Mouse (Mus musculus) heart, embryonic 16.5 days (tissue): ENCODE results near the gene Kdm4a. TPM values are rescaled to one million over a fixed set of nuclear protein-coding genes. Genes with fewer than 3 reads are reported as not detected.

ENCODE experiments used
- ATAC-seq: fragments of 200-750 bp; cut with Nextera tagmentation; replicated peaks from 2 replicates; pipeline ENCODE4 v1.8.0; 2017; ENCODE audit warnings: moderate number of reproducible peaks; ENCODE audit not compliant: insufficient read depth, low FRiP score; ENCODE audit errors: extremely low read depth
- H3K27ac ChIP-seq: fragments of 300-500 bp; sonication (generic); 2 replicates; pipeline ENCODE4 v1.5.1; 2014; ENCODE audit warnings: mild to moderate bottlenecking, low read length, control low read depth, moderate library complexity
- H3K27me3 ChIP-seq: fragments of 300-500 bp; sonication (generic); 2 replicates; pipeline ENCODE4 v1.6.1; 2014; ENCODE audit warnings: low read length, mixed read lengths; ENCODE audit not compliant: control insufficient read depth, insufficient read depth
- H3K36me3 ChIP-seq: fragments of 300-500 bp; sonication (generic); 2 replicates; pipeline ENCODE4 v1.6.1; 2014; ENCODE audit not compliant: control insufficient read depth, insufficient read depth
- H3K4me1 ChIP-seq: fragments of 300-500 bp; sonication (generic); 2 replicates; pipeline ENCODE4 v1.6.1; 2014; ENCODE audit warnings: low read length, mixed read lengths; ENCODE audit not compliant: control insufficient read depth, insufficient read depth
- H3K4me2 ChIP-seq: fragments of 300-500 bp; sonication (generic); 2 replicates; pipeline ENCODE4 v1.6.1; 2014; ENCODE audit warnings: low read depth, mild to moderate bottlenecking, control low read depth, low read length
- H3K4me3 ChIP-seq: fragments of 300-500 bp; sonication (generic); 2 replicates; pipeline ENCODE4 v1.5.1; 2014; ENCODE audit warnings: mild to moderate bottlenecking, control low read depth, low read length
- H3K9ac ChIP-seq: fragments of 300-500 bp; sonication (generic); 2 replicates; pipeline ENCODE4 v1.6.1; 2014; ENCODE audit warnings: low read length, control low read depth
- H3K9me3 ChIP-seq: fragments of 300-500 bp; sonication (generic); replicated peaks from 2 replicates; pipeline ENCODE4 v1.6.1; 2016; ENCODE audit warnings: low read length; ENCODE audit not compliant: control insufficient read depth
- WGBS: fragments of 180-500 bp; shearing (Covaris S2); extraction: QIAGEN DNeasy Blood & Tissue Kit; methylation state at CpG from one replicate; pipeline ENCODE4 v1.1.7; 2014; 5-methylcytosine and 5-hydroxymethylcytosine counted together
- polyA plus RNA-seq: library from polyadenylated mRNA; unstranded; fragments of >200 nt; fragmentation: Nextera tagmentation; extraction: Ambion mirVana; gene quantifications from 2 replicates; pipeline ENCODE4 v1.2.1, GENCODE M21; 2015

The Kdm4a gene
- polyA plus RNA-seq, 1 experiment from 2014 or later: 19.0 TPM

DNA sequence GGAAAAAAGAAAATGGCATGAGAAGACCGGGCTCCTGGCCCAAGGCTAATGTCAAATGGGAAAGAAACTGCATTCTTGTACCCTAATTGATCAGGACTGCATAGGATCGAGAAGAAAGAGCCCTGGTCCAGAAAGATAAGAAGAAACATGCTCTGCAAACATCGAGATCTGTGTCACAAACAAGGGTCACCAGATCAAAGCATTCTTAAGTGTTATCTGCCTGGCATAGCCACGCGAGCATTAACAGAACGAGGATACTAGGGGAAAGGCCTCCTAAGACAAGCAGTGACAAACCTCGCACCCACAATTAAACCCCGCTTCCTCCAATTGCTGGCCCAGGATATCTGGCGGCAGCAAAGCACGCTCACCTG is 31.5 kb downstream of the Kdm4a start:
- H3K4me3 ChIP-seq: no peak overlapping the region
- no peak overlapping the region for H3K9ac ChIP-seq
- peaks cover 61% of the 10 kb centered on the region for H3K36me3 ChIP-seq
- H3K27me3 ChIP-seq: no peaks in the 10 kb centered on the region
- peaks cover 6% of the 10 kb centered on the region; the same call in 1 of the 2 replicates for H3K4me1 ChIP-seq
- H3K4me2 ChIP-seq: no peak overlapping the region
- 64% methylated on average over 10 of the region's 10 CpGs for WGBS
- H3K27ac ChIP-seq: no peak overlapping the region
- no peaks in the 10 kb centered on the region for H3K9me3 ChIP-seq
- ATAC-seq: no peak

DNA sequence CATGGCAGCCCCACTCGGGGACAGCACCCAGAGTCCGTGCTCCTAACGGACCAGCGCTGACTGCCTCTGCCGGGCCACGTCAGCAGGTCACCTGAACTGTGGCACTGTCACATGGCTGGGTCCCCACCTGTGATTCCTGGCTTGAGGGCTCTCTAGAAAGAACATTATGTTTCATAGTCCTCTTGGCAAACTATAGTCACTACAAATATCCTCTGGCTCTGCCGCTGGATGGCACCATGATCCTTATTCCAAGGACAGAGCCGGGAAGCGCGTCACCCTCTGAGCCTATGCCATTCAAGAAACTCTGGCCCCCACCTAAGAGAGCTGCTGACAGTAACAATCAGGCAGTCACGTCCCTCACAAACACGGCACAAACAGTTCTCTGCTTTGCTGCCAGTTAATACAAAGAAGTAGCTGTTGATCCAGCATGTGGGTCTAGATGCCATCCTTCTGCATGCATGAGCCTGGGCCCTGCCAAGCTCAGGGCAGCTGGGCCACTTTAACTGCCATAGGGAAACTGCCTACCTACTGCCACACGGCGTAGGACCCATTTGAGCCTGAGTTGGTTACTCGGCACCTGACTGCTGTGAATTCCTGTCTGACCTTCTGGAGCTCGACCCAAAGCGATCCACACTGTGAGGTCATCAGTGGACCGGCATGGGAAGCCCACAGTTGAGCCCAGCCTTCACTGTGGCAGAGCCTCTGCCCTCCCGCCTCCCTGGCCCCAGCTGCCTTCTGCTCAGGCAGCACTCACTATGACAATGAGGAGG is 32.1 kb downstream of the Kdm4a start:
- H3K4me1 ChIP-seq: peaks cover 6% of the 10 kb centered on the region; the same call in 1 of the 2 replicates
- no peaks in the 10 kb centered on the region for H3K27me3 ChIP-seq
- H3K9me3 ChIP-seq: no peaks in the 10 kb centered on the region
- H3K9ac ChIP-seq: no peak overlapping the region
- H3K36me3 ChIP-seq: peaks cover 62% of the 10 kb centered on the region
- H3K27ac ChIP-seq: no peak overlapping the region
- H3K4me3 ChIP-seq: no peak overlapping the region
- no peak overlapping the region for H3K4me2 ChIP-seq
- ATAC-seq: no peak
- WGBS: 89% methylated on average over 19 of the region's 19 CpGs

DNA sequence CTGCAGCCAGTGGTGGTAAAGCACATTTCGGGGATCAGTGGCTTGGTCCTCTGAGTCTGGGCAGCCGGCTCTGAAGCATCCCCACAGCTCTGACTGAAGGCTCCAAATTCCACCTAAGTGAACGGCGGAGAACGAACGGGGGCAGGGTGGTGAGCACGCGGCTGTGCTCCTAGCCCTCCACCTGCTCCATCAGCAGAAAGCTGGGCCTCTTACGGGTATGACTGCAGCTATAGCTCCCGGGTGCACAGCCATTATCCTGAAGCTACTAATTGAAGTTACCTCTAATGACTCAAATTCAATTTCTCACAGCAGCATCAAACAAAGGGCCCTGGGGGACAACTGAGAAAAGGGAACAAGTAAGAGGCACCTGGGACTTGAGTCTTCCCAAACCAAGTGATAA is 32.8 kb downstream of the Kdm4a start:
- H3K27me3 ChIP-seq: no peaks in the 10 kb centered on the region
- peaks cover 64% of the 10 kb centered on the region for H3K36me3 ChIP-seq
- no peak overlapping the region for H3K27ac ChIP-seq
- no peak for ATAC-seq
- no peak overlapping the region for H3K4me2 ChIP-seq
- 89% methylated on average over 10 of the region's 10 CpGs for WGBS
- no peak overlapping the region for H3K9ac ChIP-seq
- no peak overlapping the region for H3K4me3 ChIP-seq
- no peaks in the 10 kb centered on the region for H3K9me3 ChIP-seq
- peaks cover 6% of the 10 kb centered on the region; the same call in 1 of the 2 replicates for H3K4me1 ChIP-seq

DNA sequence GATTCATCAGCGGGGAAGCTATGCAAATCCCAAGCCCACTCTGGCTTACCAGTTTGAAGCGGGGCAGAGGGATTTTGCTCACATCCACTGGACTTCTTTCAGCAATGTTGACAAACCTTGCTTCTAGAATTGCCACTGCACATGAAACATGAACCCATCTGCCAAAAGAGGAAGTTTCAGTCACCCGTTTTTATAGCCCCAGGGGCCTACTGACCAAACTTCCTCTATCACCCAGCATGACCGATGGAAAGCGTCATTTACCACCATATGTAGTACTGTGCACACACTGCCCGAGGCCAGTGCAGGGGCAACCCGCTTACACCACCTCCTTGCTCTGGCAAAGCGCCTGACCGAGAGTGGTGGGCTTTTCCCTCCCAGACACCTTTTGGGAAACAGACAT is 35.5 kb downstream of the Kdm4a start:
- Histone ChIP-seq H3K4me3 (no peak overlapping the region), H3K36me3 (peaks cover 79% of the 10 kb centered on the region), H3K4me1 (peaks cover under 1% of the 10 kb centered on the region), H3K27me3 (no peaks in the 10 kb centered on the region), H3K9me3 (no peaks in the 10 kb centered on the region), H3K9ac (no peak overlapping the region), H3K27ac (no peak overlapping the region), H3K4me2 (no peak overlapping the region)
- WGBS: 86% methylated on average over 9 of the region's 9 CpGs
- no peak for ATAC-seq

DNA sequence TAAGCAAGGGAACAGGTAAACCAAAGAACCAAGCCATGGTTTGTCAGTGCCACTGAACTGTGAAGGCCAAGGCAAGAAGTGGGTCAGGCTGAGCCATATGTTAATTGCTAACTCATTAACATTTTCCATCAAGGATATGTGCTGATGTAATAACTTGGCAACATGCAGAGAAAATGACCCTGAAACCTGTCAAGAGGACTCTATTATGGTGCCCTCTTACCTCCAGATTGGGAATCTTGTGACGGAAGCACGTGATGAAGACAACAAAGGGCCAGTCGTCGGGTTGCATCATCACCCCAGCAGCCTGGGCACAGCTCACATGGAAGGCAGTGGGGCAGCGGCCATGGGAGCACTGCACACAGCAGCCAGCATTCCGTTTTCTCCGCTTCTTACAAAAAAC is 36.2 kb downstream of the Kdm4a start:
- Histone ChIP-seq H3K4me2 (no peak overlapping the region), H3K36me3 (peaks cover 82% of the 10 kb centered on the region), H3K27ac (no peak overlapping the region), H3K4me3 (no peak overlapping the region), H3K27me3 (no peaks in the 10 kb centered on the region), H3K4me1 (peaks cover 7% of the 10 kb centered on the region), H3K9me3 (no peaks in the 10 kb centered on the region), H3K9ac (no peak overlapping the region)
- whole genome bisulfite sequencing: 87% methylated on average over 7 of the region's 7 CpGs
- no peak for ATAC-seq

DNA sequence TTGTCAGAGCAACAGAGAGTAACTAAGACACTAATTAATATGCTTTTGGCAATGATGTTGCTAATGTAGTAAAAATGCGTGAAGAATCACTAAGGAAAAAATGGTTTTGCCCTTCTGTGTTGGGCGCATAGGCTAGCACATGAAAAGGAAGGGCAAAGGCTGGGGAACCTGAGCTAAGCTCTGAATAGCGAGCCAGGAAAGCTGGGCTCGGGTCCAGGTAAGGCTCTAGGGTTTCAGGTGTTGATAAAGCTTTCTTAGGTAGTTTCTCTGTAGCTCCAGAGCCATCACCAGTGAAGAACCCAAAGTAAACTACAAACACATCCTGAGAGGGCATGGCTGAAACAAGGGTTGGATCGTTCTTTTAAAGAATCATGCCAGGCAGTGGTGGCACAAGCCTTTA is 38.3 kb downstream of the Kdm4a start:
- WGBS: 94% methylated on average over 5 of the region's 5 CpGs
- no peaks in the 10 kb centered on the region for H3K27me3 ChIP-seq
- no peak overlapping the region for H3K9ac ChIP-seq
- H3K9me3 ChIP-seq: no peaks in the 10 kb centered on the region
- H3K4me1 ChIP-seq: peaks cover 9% of the 10 kb centered on the region
- ATAC-seq: no peak
- H3K4me2 ChIP-seq: no peak overlapping the region
- H3K27ac ChIP-seq: no peak overlapping the region
- no peak overlapping the region for H3K4me3 ChIP-seq
- peaks cover 83% of the 10 kb centered on the region for H3K36me3 ChIP-seq

DNA sequence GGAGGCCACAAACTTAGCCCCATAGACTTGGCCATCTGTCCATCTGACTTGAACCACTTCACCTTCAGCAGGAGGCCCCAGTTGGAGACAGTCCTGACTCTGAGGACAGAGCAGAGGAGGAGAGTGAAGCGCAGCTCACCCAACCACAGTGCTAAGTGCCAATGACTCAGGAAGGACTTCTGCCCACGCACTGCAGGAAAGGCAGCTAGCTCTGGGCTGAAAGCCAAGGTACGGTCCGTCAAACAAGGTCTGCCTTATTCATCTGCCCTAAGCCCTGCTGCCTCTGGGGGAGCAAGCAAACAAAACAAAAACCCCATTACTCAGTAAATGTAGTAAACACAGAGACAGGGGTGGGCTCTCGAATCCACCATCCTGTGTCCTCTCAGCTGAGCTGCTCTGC is 41.0 kb downstream of the Kdm4a start:
- H3K36me3 ChIP-seq: peaks cover 62% of the 10 kb centered on the region
- peak overlapping the region; percentile 60 for H3K27ac ChIP-seq
- no peak overlapping the region for H3K4me3 ChIP-seq
- no peaks in the 10 kb centered on the region for H3K9me3 ChIP-seq
- ATAC-seq: 0 out of 2 replicates have a peak, but pooled peaks have one; percentile 12
- no peak overlapping the region for H3K4me2 ChIP-seq
- H3K9ac ChIP-seq: no peak overlapping the region
- peaks cover 16% of the 10 kb centered on the region for H3K4me1 ChIP-seq
- H3K27me3 ChIP-seq: no peaks in the 10 kb centered on the region
- WGBS: 20% methylated on average over 5 of the region's 5 CpGs

- H3K27ac ChIP-seq: no peak overlapping the region
- H3K4me1 ChIP-seq: peaks cover 22% of the 10 kb centered on the region
- peaks cover 52% of the 10 kb centered on the region for H3K36me3 ChIP-seq
- no peak for ATAC-seq
- H3K9me3 ChIP-seq: no peaks in the 10 kb centered on the region
- H3K9ac ChIP-seq: no peak overlapping the region
- no peak overlapping the region for H3K4me3 ChIP-seq
- H3K4me2 ChIP-seq: no peak overlapping the region
- WGBS: 87% methylated on average over 16 of the region's 16 CpGs
- H3K27me3 ChIP-seq: no peaks in the 10 kb centered on the region
These were observed 42.0 kb downstream of the Kdm4a start for GRCm38 (mm10) chr4:118137857-118138256.

- Histone ChIP-seq H3K4me1 (peaks cover 22% of the 10 kb centered on the region), H3K4me2 (no peak overlapping the region), H3K9ac (no peak overlapping the region), H3K4me3 (no peak overlapping the region), H3K9me3 (no peaks in the 10 kb centered on the region), H3K27ac (no peak overlapping the region), H3K36me3 (peaks cover 47% of the 10 kb centered on the region), H3K27me3 (no peaks in the 10 kb centered on the region)
- 93% methylated on average over 10 of the region's 10 CpGs for WGBS
- ATAC-seq: no peak
These were observed 42.5 kb downstream of the Kdm4a start for GRCm38 (mm10) chr4:118137311-118137710.
